Mouse (Mus musculus) megakaryocyte, embryonic 14.5 days (primary cell): ENCODE measurements around the gene Gramd1b.

Experiments used
- FLI1 ChIP-seq: IDR thresholded peaks from 2 replicates; pipeline ENCODE4 v1.6.1; 2012; ENCODE audit warnings: low read length, inconsistent platforms, mixed read lengths
- GATA1 ChIP-seq: IDR thresholded peaks from 3 replicates; pipeline ENCODE4 v1.6.1; 2012; ENCODE audit warnings: mixed read lengths, low read length, inconsistent platforms, borderline replicate concordance

DNA sequence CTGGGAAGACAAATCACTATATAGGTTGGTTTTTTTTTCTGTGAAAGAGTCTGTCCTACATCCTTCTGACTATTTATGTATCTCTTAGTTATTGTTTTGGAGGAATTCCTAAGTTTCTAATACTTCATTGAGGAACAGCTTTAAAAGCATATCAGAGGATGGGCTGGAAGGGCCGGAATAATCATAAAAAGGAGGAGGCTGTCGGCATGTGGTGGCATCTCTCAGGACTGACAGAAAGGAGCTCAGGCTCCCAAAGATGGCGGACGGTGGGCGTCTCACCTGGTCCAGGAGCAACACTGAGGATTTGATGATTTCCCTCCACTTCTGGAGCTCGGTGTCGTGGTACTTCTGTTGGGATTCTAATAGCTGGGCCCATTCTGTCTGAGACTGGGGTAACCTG, 231.9 kb downstream of the Gramd1b start:
- TF ChIP-seq GATA1 (no peak), FLI1 (no peak)
